Mouse (Mus musculus) embryonic fibroblast, embryonic 13.5 days (primary cell): ENCODE results near the gene Olfr108. TPM values are rescaled to one million over a fixed set of nuclear protein-coding genes. Genes with fewer than 3 reads are reported as not detected.

Experiments used
- H3K27ac ChIP-seq: 2 replicates; pipeline ENCODE4 v1.5.1; 2012; ENCODE audit warnings: low read length, control low read depth, inconsistent platforms; ENCODE audit not compliant: insufficient read depth
- H3K4me1 ChIP-seq: 2 replicates; pipeline ENCODE4 v1.6.1; 2011; ENCODE audit warnings: low read length; ENCODE audit not compliant: control insufficient read depth, insufficient read depth
- H3K4me3 ChIP-seq: 2 replicates; pipeline ENCODE4 v1.5.1; 2011; ENCODE audit warnings: mild to moderate bottlenecking, control low read depth, low read length; ENCODE audit not compliant: insufficient read depth
- CTCF ChIP-seq: IDR thresholded peaks from 2 replicates; pipeline ENCODE4 v1.5.1; 2011; ENCODE audit warnings: mild to moderate bottlenecking, control low read depth, low read length, moderate library complexity, borderline replicate concordance; ENCODE audit not compliant: insufficient read depth
- POLR2A ChIP-seq: IDR thresholded peaks from 2 replicates; pipeline ENCODE4 v1.6.1; 2011; ENCODE audit warnings: low read depth, mild to moderate bottlenecking, control low read depth, low read length, moderate library complexity
- polyA plus RNA-seq: library from polyadenylated mRNA; stranded (reverse); fragments of >200 nt; gene quantifications from 2 replicates; pipeline ENCODE4 v1.2.4, GENCODE M21; 2011; ENCODE audit warnings: low read depth; ENCODE audit not compliant: missing spikeins, insufficient read length

The Olfr108 gene
- not detected in 2 replicates for polyA plus RNA-seq

GRCm38 (mm10) chr17:37445180-37445579 lies at the start of gene Olfr108:
Gene Olfr108 (plus strand): TSS chr17:37445480.
- no peak within 1 kb of the TSS for H3K27ac ChIP-seq
- H3K4me1 ChIP-seq: no peaks in the 10 kb centered on the region
- no peak for TF ChIP-seq POLR2A
- no peak for TF ChIP-seq CTCF
- no peak within 1 kb of the TSS for H3K4me3 ChIP-seq

GRCm38 (mm10) chr17:37398926-37399325 lies 46.4 kb upstream of the Olfr108 start, which contains the start of gene Olfr107:
Gene Olfr107 (plus strand): TSS chr17:37399226.
- Histone ChIP-seq H3K4me1 (no peaks in the 10 kb centered on the region), H3K4me3 (no peak within 1 kb of the TSS), H3K27ac (no peak within 1 kb of the TSS)
- TF ChIP-seq CTCF: no peak
- TF ChIP-seq POLR2A: no peak

GRCm38 (mm10) chr17:37413380-37413779 lies 31.9 kb upstream of the Olfr108 start:
- no peak overlapping the region for H3K27ac ChIP-seq
- H3K4me1 ChIP-seq: no peaks in the 10 kb centered on the region
- no peak for TF ChIP-seq CTCF
- no peak for TF ChIP-seq POLR2A
- H3K4me3 ChIP-seq: no peak overlapping the region

GRCm38 (mm10) chr17:37458616-37459015 lies 13.3 kb downstream of the Olfr108 start, which contains the start of gene Olfr109:
Gene Olfr109 (plus strand): TSS chr17:37458916.
- no peak within 1 kb of the TSS for H3K27ac ChIP-seq
- TF ChIP-seq CTCF: no peak
- TF ChIP-seq POLR2A: no peak
- no peaks in the 10 kb centered on the region for H3K4me1 ChIP-seq
- no peak within 1 kb of the TSS for H3K4me3 ChIP-seq

- TF ChIP-seq POLR2A (no peak), CTCF (no peak)
- H3K4me1 ChIP-seq: no peaks in the 10 kb centered on the region
- H3K4me3 ChIP-seq: no peak within 1 kb of the TSS
- H3K27ac ChIP-seq: no peak within 1 kb of the TSS
Observed at GRCm38 (mm10) chr17:37483452-37483851, 38.2 kb downstream of the Olfr108 start, which contains the start of gene H2-M2. Gene H2-M2 (minus strand): TSS chr17:37483552.

GRCm38 (mm10) chr17:37491930-37492518 lies 46.7 kb downstream of the Olfr108 start, which contains the start of gene Olfr110:
Gene Olfr110 (plus strand): TSS chr17:37492468.
- TF ChIP-seq CTCF: no peak
- TF ChIP-seq POLR2A: no peak

More at GRCm38 (mm10) chr17:37491930-37492518, 46.7 kb downstream of the Olfr108 start, which contains the start of gene Olfr110:
- H3K4me1 ChIP-seq: no peaks in the 10 kb centered on the region
- H3K4me3 ChIP-seq: no peak within 1 kb of the TSS
- no peak within 1 kb of the TSS for H3K27ac ChIP-seq

Other genes starting within 250 kb of the Olfr108 start
- gene Olfr94, start 244.5 kb upstream of the Olfr108 start, polyA plus RNA-seq: not detected in 2 replicates
- gene Olfr95, start 232.4 kb upstream of the Olfr108 start, polyA plus RNA-seq: not detected in 2 replicates
- gene Olfr96, start 225.3 kb upstream of the Olfr108 start, polyA plus RNA-seq: not detected in 2 replicates
- gene Olfr97, start 208.2 kb upstream of the Olfr108 start, polyA plus RNA-seq: not detected in 2 replicates
- not detected in 2 replicates for gene Olfr98, start 181.7 kb upstream of the Olfr108 start, polyA plus RNA-seq
- gene H2-M3, start 175.3 kb upstream of the Olfr108 start, polyA plus RNA-seq: 5.3 and 5.7 TPM in 2 replicates
- not detected in 2 replicates for gene Olfr99, start 162.0 kb upstream of the Olfr108 start, polyA plus RNA-seq
- gene Olfr101, start 141.2 kb upstream of the Olfr108 start, polyA plus RNA-seq: not detected in 2 replicates
- not detected in 2 replicates for gene Olfr102, start 128.4 kb upstream of the Olfr108 start, polyA plus RNA-seq
- gene Olfr103, start 105.8 kb upstream of the Olfr108 start, polyA plus RNA-seq: not detected in 2 replicates
- not detected in 2 replicates for gene Olfr104-ps, start 85.9 kb upstream of the Olfr108 start, polyA plus RNA-seq
- gene Olfr105-ps, start 66.4 kb upstream of the Olfr108 start, polyA plus RNA-seq: not detected in 2 replicates
- gene Olfr106-ps, start 55.1 kb upstream of the Olfr108 start, polyA plus RNA-seq: not detected in 2 replicates
- gene Olfr107, start 46.3 kb upstream of the Olfr108 start, polyA plus RNA-seq: not detected in 2 replicates
- gene Olfr109, start 13.4 kb downstream of the Olfr108 start, polyA plus RNA-seq: not detected in 2 replicates
- gene H2-M2, start 38.1 kb downstream of the Olfr108 start, polyA plus RNA-seq: not detected in 2 replicates
- not detected in 2 replicates for gene Olfr110, start 47.0 kb downstream of the Olfr108 start, polyA plus RNA-seq
- gene Olfr111, start 62.5 kb downstream of the Olfr108 start, polyA plus RNA-seq: not detected in 2 replicates
- gene Olfr112, start 124.0 kb downstream of the Olfr108 start, polyA plus RNA-seq: not detected in 2 replicates
- not detected in 2 replicates for gene Olfr113, start 132.2 kb downstream of the Olfr108 start, polyA plus RNA-seq
- gene Olfr114, start 147.3 kb downstream of the Olfr108 start, polyA plus RNA-seq: not detected in 2 replicates
- not detected in 2 replicates for gene Olfr115, start 181.6 kb downstream of the Olfr108 start, polyA plus RNA-seq
- not detected in 2 replicates for gene Olfr116, start 181.7 kb downstream of the Olfr108 start, polyA plus RNA-seq
- gene Olfr117, start 218.3 kb downstream of the Olfr108 start, polyA plus RNA-seq: not detected in 2 replicates
- not detected in 2 replicates for gene Olfr118, start 221.5 kb downstream of the Olfr108 start, polyA plus RNA-seq